Mouse (Mus musculus) frontal cortex, adult 2 months (tissue): ENCODE data around the gene Efna4. TPM values are rescaled to one million over a fixed set of nuclear protein-coding genes. Genes with fewer than 3 reads are reported as not detected.
A peak's percentile ranks its signal among the peaks of the same experiment; 100 is the strongest.

ENCODE experiments used
- DNase-seq, 2 experiments: peaks; one replicate each; pipeline ENCODE4 v3.0.0; 2022; ENCODE audit warnings: low spot score in 1 of 2; ENCODE audit errors: extremely low spot score in 1 of 2
- polyA plus RNA-seq: library from polyadenylated mRNA; depleted of rRNA; stranded (reverse); fragments of >200 nt; gene quantifications from 2 replicates; pipeline ENCODE4 v1.2.3, GENCODE M21; 2012; rRNA removed

The Efna4 gene
- polyA plus RNA-seq = 0.76 and 1.2 TPM in 2 replicates

DNA sequence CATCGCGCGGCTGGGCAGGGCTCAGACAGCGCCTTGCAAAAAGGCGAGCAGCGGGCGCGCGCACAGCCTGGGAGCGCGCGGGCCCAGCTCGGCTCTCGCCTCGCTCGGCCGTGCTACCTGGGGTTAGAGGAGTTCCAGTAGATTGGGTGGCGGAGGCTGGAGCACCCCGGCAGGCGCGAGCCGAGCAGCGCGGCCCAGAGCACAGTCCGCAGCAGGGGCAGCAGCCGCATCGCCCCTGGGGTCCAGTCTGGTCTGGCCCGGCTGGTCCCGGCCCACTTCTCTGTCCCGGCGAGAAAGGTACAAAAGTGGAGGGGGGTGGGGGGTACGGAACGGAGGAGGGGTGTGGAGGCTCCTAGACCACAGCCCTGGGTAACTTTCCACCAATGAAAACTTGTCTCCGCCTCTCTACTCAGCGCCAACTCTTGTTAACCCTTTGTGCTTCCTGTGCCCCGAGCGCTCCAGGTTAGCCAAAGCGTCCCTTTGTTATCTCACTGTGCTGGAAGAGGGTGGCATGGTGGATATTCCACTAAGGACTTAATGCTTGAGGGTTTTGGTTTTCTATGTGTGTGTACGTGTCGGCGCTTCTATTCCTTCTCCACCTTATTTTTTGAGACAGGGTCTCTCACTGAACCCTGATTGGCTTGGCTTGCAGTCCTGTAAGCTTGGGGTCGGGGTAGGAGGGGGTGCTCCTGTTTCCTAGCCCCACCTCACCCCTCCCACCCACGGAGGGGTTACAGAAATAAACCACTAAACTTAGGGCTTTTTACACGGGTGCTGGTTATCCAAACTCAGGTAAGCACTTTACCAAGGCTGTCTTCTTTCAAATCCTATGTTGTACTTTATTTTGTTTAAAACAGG is at the start of gene Efna4:
Gene Efna4 (minus strand): TSS at position 308 of the 858 bp plus-strand sequence.
- DNase-seq = no peak

DNA sequence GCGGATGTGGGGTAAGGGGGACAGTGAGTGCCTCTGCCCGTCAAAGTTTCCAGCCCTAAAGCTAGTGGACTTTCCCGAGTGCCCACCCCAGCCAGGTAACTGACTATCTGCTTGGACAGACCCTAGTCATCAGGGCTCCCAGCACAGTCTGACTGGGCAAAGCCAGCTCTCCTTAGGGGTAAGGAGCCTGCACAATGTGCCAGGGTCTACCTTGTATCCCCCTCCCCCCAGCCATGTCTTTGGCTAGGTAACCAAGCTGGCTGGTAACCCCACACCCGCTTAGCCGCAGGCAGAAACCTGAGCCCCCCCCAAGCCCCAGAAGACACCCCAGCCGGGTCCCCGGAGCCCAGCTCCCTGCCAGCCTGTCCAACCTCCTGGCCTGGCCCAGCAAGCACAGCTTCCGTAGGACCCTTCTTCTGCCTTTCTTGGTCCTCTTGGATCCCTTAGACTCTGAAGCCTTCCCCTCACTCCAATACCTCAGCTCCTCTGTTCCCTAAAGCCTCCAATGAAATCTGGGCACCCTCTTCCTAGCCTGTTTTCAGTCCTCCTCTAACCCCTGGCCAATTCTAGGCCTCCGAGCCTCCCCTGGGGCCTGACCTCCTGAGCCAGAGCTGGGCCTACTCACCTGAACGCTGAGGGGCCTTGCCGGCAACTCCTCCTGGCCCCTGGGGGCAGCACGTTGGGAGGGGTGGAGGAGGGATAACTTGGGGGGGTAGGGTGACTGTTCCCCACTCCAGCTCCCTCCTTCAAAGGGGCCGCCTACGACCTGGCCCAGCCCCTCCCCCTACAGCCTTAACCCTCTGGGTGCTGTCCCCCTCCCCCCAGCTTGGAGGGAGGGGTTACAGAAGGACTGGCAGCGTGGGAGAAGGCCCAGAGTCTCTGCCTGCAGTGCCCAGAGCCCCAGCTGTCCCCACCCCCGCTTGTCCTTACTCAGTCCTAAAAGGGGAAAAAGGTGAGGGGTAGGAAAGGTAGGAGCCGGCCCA is 48.9 kb upstream of the Efna4 start:
- no peak for DNase-seq

DNA sequence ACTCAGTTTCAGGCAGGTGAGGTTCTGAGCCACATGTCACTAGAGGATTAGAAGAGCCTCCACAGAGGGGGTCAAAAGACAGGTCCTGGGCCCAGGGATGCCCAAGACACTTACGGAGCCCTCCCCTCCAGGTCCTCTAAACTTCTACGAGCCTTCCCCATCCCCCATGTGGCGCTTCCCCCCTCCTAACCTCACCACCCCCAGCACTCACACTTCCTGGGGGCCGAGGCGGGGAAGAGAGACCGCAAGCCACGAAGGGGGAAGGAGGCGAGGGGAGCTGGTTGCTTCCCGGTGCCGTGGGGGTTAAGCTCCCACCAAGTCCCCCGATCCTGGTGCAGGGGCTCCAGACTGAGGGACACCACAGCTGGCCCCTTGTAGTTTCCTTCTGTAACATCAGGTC is 47.6 kb upstream of the Efna4 start:
- DNase-seq = no peak

DNA sequence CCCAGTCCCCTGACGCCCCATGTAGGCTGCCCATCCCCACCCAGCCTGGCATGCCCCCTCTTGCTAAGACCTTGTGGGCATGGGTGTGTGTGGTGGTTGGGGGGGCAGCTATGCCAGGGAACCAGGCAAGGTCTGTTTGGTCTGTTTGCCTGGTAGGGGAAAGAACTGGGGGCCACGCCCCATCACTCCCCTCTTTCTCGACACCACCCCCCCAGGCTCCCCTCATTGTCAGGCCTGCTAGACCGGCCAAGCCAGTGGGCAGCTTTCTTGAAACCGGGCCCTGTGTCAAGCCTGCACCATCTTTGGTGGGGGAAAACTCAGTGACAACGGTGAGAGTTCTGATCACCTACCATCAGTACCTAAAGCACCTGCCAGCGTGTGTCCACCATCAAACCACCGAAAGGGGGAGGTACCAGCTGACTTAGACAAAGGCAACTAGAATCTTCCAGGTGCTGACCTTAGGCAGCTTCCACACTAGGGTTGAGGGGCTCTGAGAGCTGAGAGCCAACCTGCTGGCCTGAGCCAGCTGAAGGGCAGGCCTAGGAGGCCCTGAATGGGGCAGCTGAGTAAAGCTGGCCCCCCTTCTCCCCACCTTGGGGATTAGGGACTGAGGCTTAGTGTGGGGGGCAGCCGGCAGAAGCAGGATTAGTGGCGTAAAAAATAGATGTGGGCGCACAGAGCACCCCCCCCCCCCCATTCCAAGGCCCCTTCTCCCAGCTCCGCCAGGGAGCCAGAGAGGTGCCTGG is 46.7 kb upstream of the Efna4 start:
- no peak for DNase-seq

DNA sequence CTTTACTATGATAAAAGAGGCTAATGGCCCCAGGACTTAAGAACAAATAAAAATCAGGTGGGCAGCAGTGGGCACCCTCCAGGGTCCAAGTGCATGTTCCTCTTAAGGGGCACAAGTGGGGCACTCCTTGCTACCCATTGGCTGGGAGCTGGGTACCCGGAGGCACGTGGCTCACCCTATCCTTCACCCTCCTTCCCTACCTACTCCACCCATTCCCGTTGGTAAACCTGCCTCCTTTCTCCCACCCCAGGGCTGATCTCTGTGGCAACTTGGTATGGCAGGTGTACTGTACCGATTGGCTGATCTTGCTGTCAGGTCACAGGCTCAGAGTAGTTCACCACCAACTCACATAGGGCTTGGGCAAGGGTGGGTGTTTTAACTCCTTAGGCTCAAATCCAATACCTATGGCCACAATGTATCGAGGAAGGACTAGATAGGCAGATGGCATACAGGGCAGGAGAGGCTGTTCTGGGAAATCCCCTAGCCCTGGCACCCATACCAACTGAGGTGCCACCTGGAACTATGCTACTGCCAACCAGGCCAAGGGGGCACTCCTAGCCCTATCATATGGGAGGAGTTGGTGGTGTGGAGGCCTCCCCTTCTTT is 45.9 kb upstream of the Efna4 start:
- DNase-seq = no peak

DNA sequence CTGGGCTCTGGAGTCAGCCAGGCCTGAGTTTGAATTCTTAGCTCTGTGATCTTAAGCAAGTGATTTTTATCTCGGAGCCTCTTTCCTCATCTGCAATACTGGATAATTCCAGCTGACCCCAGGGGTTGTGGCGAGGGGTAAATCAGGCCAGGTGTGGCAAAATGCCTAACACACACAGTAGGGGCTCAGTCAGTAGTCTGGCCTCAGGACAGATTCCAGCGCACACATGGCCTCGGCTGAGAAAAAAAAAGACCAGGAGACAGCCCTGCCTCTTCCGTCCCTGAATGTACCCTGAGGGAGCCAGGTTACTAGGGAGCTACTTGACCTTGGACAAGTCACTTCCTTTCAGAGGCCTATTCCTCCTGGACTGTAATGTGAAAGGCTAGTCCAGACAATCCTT is 45.1 kb upstream of the Efna4 start:
- DNase-seq = no peak

DNA sequence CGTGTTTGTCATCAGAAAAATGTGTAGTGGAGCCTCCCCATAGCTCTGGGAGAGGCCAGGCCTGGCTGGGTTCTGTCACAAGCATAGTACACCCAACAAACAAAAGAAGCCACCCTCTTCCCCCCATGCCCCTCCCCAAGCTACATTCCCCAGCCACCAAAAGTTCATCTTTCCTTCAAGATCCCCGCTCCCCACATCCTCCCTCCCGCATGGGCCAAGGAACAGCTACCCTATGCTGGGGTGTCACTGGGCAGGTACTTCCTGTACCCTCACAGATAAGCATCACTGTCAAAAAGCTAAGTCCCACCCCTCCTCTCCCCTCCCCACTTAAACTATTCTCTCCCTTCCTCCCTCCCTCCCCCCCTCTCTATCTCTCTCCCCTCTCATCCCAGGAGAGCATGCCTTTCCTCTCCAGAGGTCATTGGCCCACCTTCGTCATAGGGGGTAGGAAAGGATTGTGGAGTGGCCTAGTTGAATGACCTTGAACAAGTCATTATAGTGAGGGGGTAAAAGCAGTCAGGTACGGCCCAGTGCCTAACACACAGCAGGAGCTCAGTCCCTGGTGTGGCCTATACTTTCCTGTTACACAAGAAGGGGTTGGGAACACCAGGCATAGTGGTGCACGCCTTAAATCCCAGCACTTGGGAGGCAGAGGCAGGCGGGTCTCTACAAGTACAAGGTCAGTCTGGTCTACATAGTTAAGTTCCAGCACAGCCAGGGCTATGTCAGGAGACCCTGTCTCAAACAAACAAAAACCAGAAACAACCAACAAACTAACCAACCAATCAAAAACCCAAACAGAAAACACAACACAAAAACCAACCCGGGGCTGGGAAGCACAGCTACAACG is 44.4 kb upstream of the Efna4 start:
- DNase-seq = no peak

DNA sequence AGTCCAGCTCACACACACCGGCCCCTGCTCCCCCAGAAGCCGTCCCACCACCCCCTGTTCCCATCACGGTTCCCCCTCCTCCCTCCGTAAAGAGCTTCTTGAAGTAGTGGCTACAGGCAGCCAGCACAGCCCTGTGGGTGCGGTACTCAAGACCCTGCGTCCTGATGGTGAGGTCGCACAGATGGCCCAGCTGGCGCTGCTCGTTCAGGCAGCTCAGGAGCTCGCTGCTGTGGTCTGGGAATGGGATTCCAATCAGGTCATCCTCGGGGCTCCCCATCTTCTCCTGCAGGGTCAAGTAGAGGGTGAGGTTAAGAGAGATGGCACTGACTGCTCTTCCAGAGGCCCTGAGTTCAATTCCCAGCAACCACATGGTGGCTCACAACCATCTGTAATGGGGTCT is 43.4 kb upstream of the Efna4 start:
- no peak for DNase-seq

DNA sequence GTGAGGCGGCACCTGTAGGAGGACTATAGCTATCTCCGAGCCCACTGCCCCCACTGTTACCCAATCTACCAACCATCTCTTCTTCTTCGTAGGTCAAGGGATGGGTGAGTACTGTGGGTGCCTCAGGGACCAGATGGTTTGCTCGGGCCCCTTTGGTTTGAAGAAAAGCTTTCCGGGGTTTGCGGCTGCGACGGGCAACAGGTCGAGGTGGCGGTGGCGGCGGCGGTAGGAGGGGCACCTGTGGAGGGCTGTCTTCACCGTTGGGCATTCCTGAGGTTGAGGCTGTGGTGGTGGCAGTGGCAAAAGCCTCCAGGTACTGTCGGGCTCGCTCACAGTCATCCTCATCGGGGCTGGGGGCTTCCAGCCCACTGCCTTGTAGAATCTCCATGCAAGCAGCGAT is 42.9 kb upstream of the Efna4 start:
- DNase-seq = no peak

DNA sequence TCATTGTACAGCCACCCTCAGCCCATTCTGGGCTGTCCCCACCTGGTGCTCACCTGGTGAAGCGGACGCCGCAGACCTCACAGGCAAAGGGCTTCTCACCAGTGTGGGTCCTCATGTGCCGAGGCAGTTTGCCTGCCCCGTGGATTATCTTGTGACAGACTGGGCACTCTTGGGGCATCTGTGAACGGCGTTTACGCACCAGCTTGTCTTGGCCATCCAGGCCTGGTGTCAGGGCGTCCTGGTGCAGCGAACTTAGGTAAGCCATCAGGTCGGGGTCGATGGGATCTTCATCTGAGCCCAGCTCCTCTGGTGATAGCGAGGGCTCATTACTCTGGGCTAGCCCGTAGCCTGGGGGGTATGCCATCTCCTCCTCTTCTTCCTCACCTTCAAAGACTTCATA is 42.5 kb upstream of the Efna4 start:
- DNase-seq = no peak

DNA sequence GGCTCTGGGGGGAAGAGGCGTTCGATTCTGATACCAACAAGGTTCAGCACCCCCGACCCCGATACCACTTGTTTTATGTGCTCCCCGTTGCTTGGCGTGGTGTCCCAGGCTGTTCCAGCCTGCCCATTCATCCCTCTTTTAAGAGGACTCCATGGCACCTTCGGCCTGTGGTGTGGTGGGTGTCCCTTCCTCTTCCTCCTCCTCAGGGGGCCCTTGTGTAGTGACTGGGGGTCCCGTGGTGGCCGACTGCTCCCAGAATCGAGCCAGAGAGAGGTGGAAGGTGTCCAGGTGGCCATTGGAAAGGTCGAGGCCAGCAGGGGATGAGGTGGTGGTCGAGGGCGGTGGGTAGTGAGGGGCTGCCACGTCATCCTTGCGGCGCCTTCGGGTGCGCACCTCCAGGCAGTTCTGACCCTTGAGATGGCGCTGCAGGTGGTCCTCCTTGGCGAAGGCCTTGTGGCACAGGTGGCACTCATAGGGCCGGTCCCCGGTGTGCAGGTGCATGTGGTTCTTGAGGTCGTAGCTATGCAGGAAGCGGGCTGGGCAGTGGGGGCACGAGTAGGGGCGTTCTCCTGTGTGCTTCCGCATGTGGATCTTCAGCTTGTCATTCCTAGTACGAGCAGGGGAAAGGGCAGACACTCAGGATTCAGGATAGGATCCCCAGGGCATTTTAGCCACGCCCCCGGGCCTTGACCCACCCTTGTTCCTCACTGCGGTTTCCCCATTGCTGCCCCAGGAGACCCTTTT is 41.7 kb upstream of the Efna4 start:
- DNase-seq = no peak

DNA sequence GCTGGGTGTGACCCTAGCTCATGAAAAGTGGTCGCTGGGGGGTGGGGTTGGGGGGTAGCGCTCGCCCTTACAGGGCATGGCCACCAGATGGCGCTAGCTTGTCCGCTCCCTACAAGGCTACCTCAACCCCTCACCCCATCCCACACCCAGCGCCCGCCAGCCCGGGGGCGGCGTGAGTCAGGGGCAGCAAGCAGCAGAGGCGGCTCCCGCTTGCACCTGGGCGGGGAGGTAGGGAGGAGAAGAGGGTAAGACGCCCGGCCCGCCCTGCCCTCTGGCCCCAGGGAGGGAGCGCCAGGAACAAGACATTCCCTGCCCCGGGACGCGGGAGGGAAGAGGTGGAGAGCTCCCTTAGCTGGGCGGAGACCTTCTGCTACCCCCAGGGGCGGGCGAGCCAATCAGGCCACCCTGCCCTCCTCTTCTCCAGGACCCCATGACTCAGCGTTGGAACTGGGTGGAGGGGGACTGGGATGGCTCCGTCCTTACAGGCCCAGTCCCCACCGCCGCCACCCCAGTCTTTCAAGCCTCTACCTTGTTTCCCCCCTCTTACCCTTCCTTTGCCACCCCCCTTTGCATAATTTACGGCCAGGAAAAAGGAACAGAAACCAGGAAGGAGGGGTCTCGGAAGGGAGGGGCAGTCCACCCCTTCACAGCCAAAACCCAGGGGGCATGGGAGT is 40.7 kb upstream of the Efna4 start:
- peak in 1 of 2 experiments; percentile 77 for DNase-seq

DNA sequence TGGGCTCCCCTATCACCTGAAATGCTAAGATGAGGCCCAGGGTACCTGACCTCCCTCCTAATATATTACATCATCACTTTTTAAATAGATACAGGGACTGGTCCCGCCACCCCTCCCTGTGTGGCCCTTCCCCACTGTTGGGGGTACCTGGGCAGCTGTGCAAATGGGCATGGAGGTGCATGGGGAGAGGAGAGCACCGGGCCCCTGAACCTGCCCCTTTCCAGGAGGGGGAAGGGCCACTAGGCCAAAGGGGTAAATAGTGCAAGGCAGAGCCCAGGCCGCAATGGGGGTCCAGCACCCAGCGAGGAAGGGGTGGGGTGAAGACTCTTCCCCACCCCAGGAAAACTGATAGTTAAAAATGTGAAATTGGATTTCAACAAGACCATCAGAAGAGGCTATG is 40.0 kb upstream of the Efna4 start:
- no peak for DNase-seq

DNA sequence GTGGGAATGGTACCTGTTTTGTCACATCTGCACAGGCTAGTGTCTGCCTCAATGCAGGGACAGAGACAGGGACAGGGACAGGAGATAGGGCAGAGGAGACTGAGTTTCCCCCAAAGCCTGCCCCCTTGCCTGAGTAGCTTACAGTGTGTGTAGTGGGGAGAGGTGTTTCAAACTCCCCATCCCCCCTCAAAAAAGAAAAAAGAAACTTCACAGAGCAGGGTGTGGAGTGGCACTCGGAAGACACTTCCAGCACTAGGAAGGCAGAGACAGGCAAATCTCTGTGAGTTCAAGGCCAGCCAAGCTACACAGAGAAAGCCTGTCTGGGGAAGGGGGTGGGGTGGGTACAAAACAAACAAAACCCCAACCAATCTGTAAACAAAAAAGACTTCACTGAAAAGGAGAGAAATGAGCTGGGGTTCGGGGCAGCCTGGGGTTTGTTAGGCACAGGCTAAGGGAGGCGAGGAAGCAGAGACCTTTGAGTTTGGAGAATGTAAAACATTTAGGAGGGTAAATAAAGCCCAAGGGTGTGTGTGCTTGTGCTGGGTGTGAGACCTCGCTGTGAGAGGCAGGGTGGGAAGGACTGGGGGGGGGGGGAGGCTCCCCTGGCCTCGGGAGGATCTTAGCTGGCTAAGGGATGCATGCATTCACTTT is 35.9 kb upstream of the Efna4 start:
- DNase-seq = no peak

DNA sequence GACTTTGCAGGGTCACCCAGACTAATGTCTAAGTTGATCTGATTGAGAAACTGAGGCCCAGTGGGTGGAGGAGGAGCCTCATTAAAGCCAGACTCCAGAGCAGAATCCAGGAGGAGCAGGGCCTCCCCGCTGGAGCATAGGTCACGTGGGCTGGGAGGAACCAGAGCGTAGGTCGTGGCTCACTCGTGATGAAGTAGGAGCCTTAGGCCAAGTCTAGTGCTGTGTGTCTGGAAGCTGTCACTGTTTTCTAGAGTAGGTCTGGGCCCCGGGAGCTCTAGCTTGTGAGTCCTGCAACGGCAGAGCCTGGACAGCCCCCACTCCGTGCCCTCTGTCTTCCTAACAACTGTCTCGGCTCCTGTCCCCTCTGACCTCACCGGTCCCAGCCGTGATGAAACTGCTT is 29.5 kb upstream of the Efna4 start:
- no peak for DNase-seq

DNA sequence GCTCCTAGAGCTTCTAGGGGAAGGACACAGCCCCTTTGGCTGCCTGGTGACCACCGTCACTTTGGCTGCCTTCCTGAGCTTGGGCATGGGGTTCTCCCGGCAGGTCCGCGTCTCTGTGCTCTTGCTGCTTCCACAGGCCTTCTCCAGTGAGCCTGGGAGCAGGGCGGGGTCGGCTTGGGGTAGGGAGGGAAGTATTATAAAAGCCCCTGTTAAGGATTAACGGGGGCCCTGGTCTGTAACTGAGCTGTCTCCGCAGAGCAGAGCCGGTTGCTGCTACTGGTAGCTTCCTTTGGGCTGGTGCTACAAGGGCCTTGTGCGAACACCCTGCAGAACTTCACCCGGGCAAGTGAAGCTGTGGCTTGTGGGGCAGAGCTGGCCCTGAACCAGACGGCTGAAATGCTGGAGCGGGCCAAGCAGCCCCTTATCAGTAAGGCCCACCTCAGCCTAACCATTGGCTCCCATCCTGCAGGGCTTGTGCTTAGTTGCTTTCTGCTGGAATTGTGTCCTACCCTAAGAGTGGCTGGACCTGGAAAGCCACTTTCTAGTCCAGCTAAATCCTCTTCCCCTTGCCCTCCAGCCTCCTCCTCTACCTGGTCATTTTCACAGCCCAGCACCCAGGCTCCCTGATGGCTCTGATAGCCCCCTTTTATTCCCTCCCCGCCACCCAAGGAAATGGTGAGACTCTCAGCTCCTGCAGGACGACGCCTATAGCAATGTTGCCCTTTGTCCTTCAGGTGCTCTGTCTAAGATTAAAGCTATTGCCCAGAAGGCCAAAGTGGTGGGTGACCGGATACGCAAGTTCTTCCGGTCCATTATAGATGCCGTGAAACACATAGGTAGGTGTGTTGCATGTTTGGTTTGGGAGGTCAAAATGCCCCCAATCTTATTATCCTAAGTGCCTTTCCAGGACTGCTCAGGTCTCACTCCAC is 27.9 kb upstream of the Efna4 start:
- no peak for DNase-seq

DNA sequence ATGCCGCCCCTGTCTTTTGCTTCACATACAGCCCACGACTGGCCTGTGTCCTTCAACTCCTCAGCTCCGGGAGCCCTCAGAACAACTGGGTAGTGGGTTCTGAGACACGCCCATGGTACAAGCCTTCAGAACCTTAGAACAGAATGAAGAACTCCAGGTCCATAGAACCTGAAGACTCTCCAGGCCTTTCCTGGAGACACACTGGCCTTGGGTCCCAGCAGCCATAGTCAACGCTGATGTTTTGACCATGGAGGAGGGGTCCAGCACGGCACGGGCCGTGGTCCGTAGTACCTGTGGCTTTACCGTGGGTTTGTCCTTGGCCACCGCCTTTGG is 27.3 kb upstream of the Efna4 start, which contains the start of gene Dcst1:
Gene Dcst1 (minus strand): TSS at position 101 of the 333 bp plus-strand sequence.
- DNase-seq = no peak
